ENCODE assay signal across 8 mouse cellular contexts in the genomic region with DNA sequence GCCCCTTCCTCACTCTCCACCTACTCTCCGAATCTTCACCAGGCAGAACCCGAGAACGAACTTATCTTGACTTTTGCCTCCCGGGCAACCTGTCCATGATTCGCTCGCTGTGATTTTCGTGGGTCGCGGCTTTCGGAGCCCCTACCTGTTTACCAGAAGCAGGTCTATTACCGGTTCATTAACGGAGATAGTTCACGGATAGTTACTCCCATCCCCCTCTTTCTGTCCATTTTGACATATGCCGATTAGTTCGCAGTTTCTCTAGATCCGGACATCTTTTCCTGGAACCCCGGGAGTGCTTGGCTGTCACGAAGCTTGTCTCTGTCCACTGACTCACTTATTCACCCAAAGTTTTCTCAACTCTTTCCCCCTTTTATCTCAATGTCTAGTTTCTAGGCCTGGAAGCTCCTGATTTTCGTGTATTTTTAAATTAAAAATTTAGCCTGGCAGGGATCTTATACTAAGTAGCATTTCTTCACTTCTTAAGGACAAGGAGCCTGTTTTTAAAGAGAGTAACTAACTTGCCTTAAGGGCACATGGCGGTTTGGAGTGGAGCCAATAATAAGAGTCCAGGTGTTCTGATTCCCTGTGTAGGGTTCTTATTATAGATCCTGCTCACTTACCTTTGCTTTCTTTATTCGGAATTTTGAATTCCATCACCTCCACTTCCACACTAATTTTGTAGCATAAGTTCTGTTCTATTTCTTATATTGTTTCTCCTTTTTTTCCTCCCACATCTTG. TPM values are rescaled to one million over a fixed set of nuclear protein-coding genes. Genes with fewer than 3 reads are reported as not detected.
DNase-seq lines count a peak whose midpoint lies in the region; ATAC-seq and TF ChIP-seq lines count a peak whose summit lies in the region.

No protein-coding gene starts in this region.

- H3K4me1 ChIP-seq in lung, adult 2 months (ENCODE audit: control insufficient read depth, insufficient read depth, low read length), result peaks cover 12% of the 10 kb centered on the region
- H3K4me1 ChIP-seq in embryonic facial prominence, embryonic 11.5 days (ENCODE audit: control insufficient read depth, insufficient read depth, low read length), result no peaks in the 10 kb centered on the region
- H3K4me1 ChIP-seq in intestine, postnatal 0 days (replicated peaks; ENCODE audit: control insufficient read depth, insufficient read depth, low read length), result 0 out of 2 replicates have a peak, but pooled peaks cover 9% of the 10 kb centered on the region

- TF ChIP-seq CTCF in lung, adult 2 months (IDR thresholded peaks at IDR 0.05; ENCODE audit: insufficient read depth, low read length), result no peak
- no peak for TF ChIP-seq CTCF in intestine, postnatal 0 days (IDR thresholded peaks at IDR 0.05; ENCODE audit: low read depth)

- no peak for DNase-seq in lung, adult 2 months
- DNase-seq in lung, postnatal 4 days, result no peak
- DNase-seq in embryonic facial prominence, embryonic 11.5 days (ENCODE audit: low spot score), result no peak
- DNase-seq in urinary bladder, postnatal 10 days (ENCODE audit: low spot score), result no peak
- no peak for DNase-seq in spleen, postnatal 10 days (ENCODE audit: low spot score in 2 of 2)
- DNase-seq in layer of hippocampus, postnatal 14 days (ENCODE audit: low spot score in 2 of 2), result no peak

- no peaks in the 10 kb centered on the region for H3K36me3 ChIP-seq in embryonic facial prominence, embryonic 11.5 days (replicated peaks; ENCODE audit: control insufficient read depth, insufficient read depth, low read depth, low read length)
- H3K36me3 ChIP-seq in intestine, postnatal 0 days (ENCODE audit: control insufficient read depth, insufficient read depth), result no peaks in the 10 kb centered on the region
- H3K36me3 ChIP-seq in myocyte (ENCODE audit: control insufficient read depth, insufficient read depth), result no peaks in the 10 kb centered on the region

- no peak for TF ChIP-seq POLR2A in lung, adult 2 months (IDR thresholded peaks at IDR 0.05; ENCODE audit: borderline replicate concordance, extremely low read depth, low read depth, low read length)
- TF ChIP-seq POLR2A in myocyte (IDR thresholded peaks at IDR 0.05; ENCODE audit: insufficient read length, low read depth), result no peak

- H3ac ChIP-seq in myocyte (ENCODE audit: control insufficient read depth, insufficient read length), result peak overlapping the region; percentile 21

- H3K4me3 ChIP-seq in lung, adult 2 months (replicated peaks; ENCODE audit: extremely low read depth, low read depth, low read length), result peak overlapping the region; percentile 75
- H3K4me3 ChIP-seq in embryonic facial prominence, embryonic 11.5 days (ENCODE audit: low read depth, low read length), result peak overlapping the region; percentile 90
- peak overlapping the region; percentile 92 for H3K4me3 ChIP-seq in intestine, postnatal 0 days (ENCODE audit: low read depth, low read length)
- peak overlapping the region; percentile 65 for H3K4me3 ChIP-seq in myocyte

- H3K79me2 ChIP-seq in myocyte (ENCODE audit: control insufficient read depth, insufficient read depth), result peaks cover 55% of the 10 kb centered on the region

- peak overlapping the region; percentile 43; the same call in 1 of the 2 replicates for H3K27ac ChIP-seq in embryonic facial prominence, embryonic 11.5 days (replicated peaks; ENCODE audit: low read depth, low read length)
- H3K27ac ChIP-seq in intestine, postnatal 0 days (ENCODE audit: low read depth, low read length), result peak overlapping the region; percentile 80

- H3K9ac ChIP-seq in embryonic facial prominence, embryonic 11.5 days (replicated peaks; ENCODE audit: low read length), result peak overlapping the region; percentile 76
- H3K9ac ChIP-seq in intestine, postnatal 0 days (ENCODE audit: low read depth, low read length), result peak overlapping the region; percentile 75

- ATAC-seq in embryonic facial prominence, embryonic 11.5 days (replicated peaks; ENCODE audit: insufficient number of reproducible peaks, low FRiP score, low TSS enrichment, low read depth), result no peak
- ATAC-seq in intestine, postnatal 0 days, result no peak

- no peaks in the 10 kb centered on the region for H3K27me3 ChIP-seq in embryonic facial prominence, embryonic 11.5 days (ENCODE audit: control insufficient read depth, insufficient read depth, low read length)
- no peaks in the 10 kb centered on the region for H3K27me3 ChIP-seq in intestine, postnatal 0 days (replicated peaks; ENCODE audit: control insufficient read depth, insufficient read depth, low read length)
- no peaks in the 10 kb centered on the region for H3K27me3 ChIP-seq in myocyte (ENCODE audit: control insufficient read depth, insufficient read depth, insufficient read length)

- peak overlapping the region; percentile 56 for H3K4me2 ChIP-seq in embryonic facial prominence, embryonic 11.5 days (ENCODE audit: low read depth, low read length)
- H3K4me2 ChIP-seq in intestine, postnatal 0 days (replicated peaks; ENCODE audit: low read depth), result peak overlapping the region; percentile 95
- H3K4me2 ChIP-seq in myocyte (ENCODE audit: low read depth), result peak overlapping the region; percentile 85

- no peaks in the 10 kb centered on the region for H3K9me3 ChIP-seq in embryonic facial prominence, embryonic 11.5 days (replicated peaks; ENCODE audit: control insufficient read depth, low read length)
- H3K9me3 ChIP-seq in intestine, postnatal 0 days (ENCODE audit: control insufficient read depth), result no peaks in the 10 kb centered on the region

- WGBS in lung, adult 2 months, result 5% methylated on average over 21 of the region's 21 CpGs
- WGBS in embryonic facial prominence, embryonic 11.5 days, result 6% methylated on average over 21 of the region's 21 CpGs
- WGBS in intestine, postnatal 0 days, result 3% methylated on average over 21 of the region's 21 CpGs

TF ChIP-seq in myocyte, 11 proteins besides CTCF, POLR2A, EP300 and RAD21:
- TF ChIP-seq CEBPB (IDR thresholded peaks at IDR 0.05; ENCODE audit: insufficient read depth, poor library complexity, severe bottlenecking) (no peak), POLR2AphosphoS2 (IDR thresholded peaks at IDR 0.05; ENCODE audit: insufficient read length, low read depth) (no peak), MYOG (IDR thresholded peaks at IDR 0.05; ENCODE audit: control insufficient read depth in 1 of 3, insufficient read depth in 1 of 3, insufficient read length in 2 of 3, low read depth in 2 of 3) (no peak), REST (IDR thresholded peaks at IDR 0.05; ENCODE audit: insufficient read depth, insufficient read length) (no peak), E2F4 (IDR thresholded peaks at IDR 0.05; ENCODE audit: insufficient read depth) (no peak), TCF12 (IDR thresholded peaks at IDR 0.05; ENCODE audit: insufficient read depth, poor library complexity, severe bottlenecking) (no peak), MYOD1 (IDR thresholded peaks at IDR 0.05; ENCODE audit: control insufficient read depth in 1 of 3, insufficient read length in 2 of 3, low read depth in 2 of 3) (no peak), USF1 (IDR thresholded peaks at IDR 0.05; ENCODE audit: low read depth) (no peak), TCF3 (IDR thresholded peaks at IDR 0.05; ENCODE audit: insufficient read length, low read depth) (no peak), SRF (IDR thresholded peaks at IDR 0.05; ENCODE audit: control insufficient read depth, insufficient read length, low read depth) (no peak), MAX (IDR thresholded peaks at IDR 0.05; ENCODE audit: low read depth) (no peak)
TF ChIP-seq in myocyte: peak in this region for 0.

RNA-seq across cellular contexts. Expression of a gene that starts 6.0 kb away (rescaled TPM):
- polyA plus RNA-seq in lung, adult 2 months (2012; rRNA removed), result 70.7 and 88.3 TPM in 2 replicates
- polyA plus RNA-seq in embryonic facial prominence, embryonic 11.5 days (2014; fragmentation: Nextera tagmentation; extraction: Ambion mirVana), result 92.6 and 103 TPM in 2 replicates
- 39.4 and 41.8 TPM in 2 replicates for polyA plus RNA-seq in intestine, postnatal 0 days (2015; fragmentation: Nextera tagmentation; extraction: Ambion mirVana)
- polyA plus RNA-seq in myocyte (2012; fragmentation: generic; extraction: Trizol), result 190 TPM
- total RNA-seq in layer of hippocampus, postnatal 14 days (2021), result 100 to 1,000 TPM; 119 to 124 TPM

RNA-seq across cellular contexts. Expression of a gene that starts 31.8 kb away (rescaled TPM):
- polyA plus RNA-seq in lung, adult 2 months (2012; rRNA removed), result not detected in 2 replicates
- not detected in 2 replicates for polyA plus RNA-seq in embryonic facial prominence, embryonic 11.5 days (2014; fragmentation: Nextera tagmentation; extraction: Ambion mirVana)
- polyA plus RNA-seq in intestine, postnatal 0 days (2015; fragmentation: Nextera tagmentation; extraction: Ambion mirVana), result 0.37 and 1.3 TPM in 2 replicates
- not detected for polyA plus RNA-seq in myocyte (2012; fragmentation: generic; extraction: Trizol)
- total RNA-seq in layer of hippocampus, postnatal 14 days (2021), result not detected

RNA-seq across cellular contexts. Expression of a gene that starts 52.7 kb away (rescaled TPM):
- polyA plus RNA-seq in lung, adult 2 months (2012; rRNA removed), result 8.0 and 9.3 TPM in 2 replicates
- 7.4 and 8.2 TPM in 2 replicates for polyA plus RNA-seq in embryonic facial prominence, embryonic 11.5 days (2014; fragmentation: Nextera tagmentation; extraction: Ambion mirVana)
- 5.3 and 6.8 TPM in 2 replicates for polyA plus RNA-seq in intestine, postnatal 0 days (2015; fragmentation: Nextera tagmentation; extraction: Ambion mirVana)
- 6.7 TPM for polyA plus RNA-seq in myocyte (2012; fragmentation: generic; extraction: Trizol)
- 10 to 100 TPM; 14.7 to 15.6 TPM for total RNA-seq in layer of hippocampus, postnatal 14 days (2021)

RNA-seq across cellular contexts. Expression of a gene that starts 53.3 kb away (rescaled TPM):
- 0.09 TPM in 1 of 2 replicates, not detected in the other for polyA plus RNA-seq in lung, adult 2 months (2012; rRNA removed)
- not detected in 2 replicates for polyA plus RNA-seq in embryonic facial prominence, embryonic 11.5 days (2014; fragmentation: Nextera tagmentation; extraction: Ambion mirVana)
- polyA plus RNA-seq in intestine, postnatal 0 days (2015; fragmentation: Nextera tagmentation; extraction: Ambion mirVana), result not detected in 2 replicates
- not detected for polyA plus RNA-seq in myocyte (2012; fragmentation: generic; extraction: Trizol)
- not detected for total RNA-seq in layer of hippocampus, postnatal 14 days (2021)

RNA-seq across cellular contexts. Expression of a gene that starts 57.6 kb away (rescaled TPM):
- 377 and 390 TPM in 2 replicates for polyA plus RNA-seq in lung, adult 2 months (2012; rRNA removed)
- 289 and 311 TPM in 2 replicates for polyA plus RNA-seq in embryonic facial prominence, embryonic 11.5 days (2014; fragmentation: Nextera tagmentation; extraction: Ambion mirVana)
- polyA plus RNA-seq in intestine, postnatal 0 days (2015; fragmentation: Nextera tagmentation; extraction: Ambion mirVana), result 289 and 307 TPM in 2 replicates
- 209 TPM for polyA plus RNA-seq in myocyte (2012; fragmentation: generic; extraction: Trizol)
- 100 to 1,000 TPM; 364 to 387 TPM for total RNA-seq in layer of hippocampus, postnatal 14 days (2021)
